ENCODE assay signal across 14 mouse cellular contexts in genomic region chr4:66055690-66056089, GRCm38 (mm10).
"Had no signal": no experiment of that assay in that cellular context is flagged by ENCODE, and none has a peak within 500 bp of the region (broad histone marks: within the 10 kb centered on the region; RNA-seq: fewer than 3 reads in every experiment).

No protein-coding gene starts in this region.

- DNase-seq: kidney, postnatal 14 days; lung, embryonic 14.5 days; lung, postnatal 10 days; lung, postnatal 4 days; midbrain, embryonic 14.5 days; right cerebral cortex, postnatal 4 days; spleen, adult 18-20 months; thymus, adult 2 months; thymus, postnatal 25 days had no signal

- H3K4me1 ChIP-seq: limb, embryonic 15.5 days; neural tube, embryonic 15.5 days had no signal

- H3K36me3 ChIP-seq: limb, embryonic 15.5 days; liver, embryonic 12.5 days; midbrain, embryonic 10.5 days; neural tube, embryonic 15.5 days had no signal

- H3K9me3 ChIP-seq: limb, embryonic 15.5 days; liver, embryonic 12.5 days; midbrain, embryonic 10.5 days; neural tube, embryonic 15.5 days had no signal

- ATAC-seq: liver, embryonic 12.5 days had no signal

- H3K4me3 ChIP-seq: limb, embryonic 15.5 days; liver, embryonic 12.5 days; midbrain, embryonic 10.5 days; myocyte; neural tube, embryonic 15.5 days had no signal

- H3K27me3 ChIP-seq: limb, embryonic 15.5 days; liver, embryonic 12.5 days; neural tube, embryonic 15.5 days had no signal

- H3K27ac ChIP-seq: limb, embryonic 15.5 days; liver, embryonic 12.5 days; midbrain, embryonic 10.5 days; neural tube, embryonic 15.5 days had no signal

- H3K4me2 ChIP-seq: limb, embryonic 15.5 days; liver, embryonic 12.5 days; lung, embryonic 14.5 days; neural tube, embryonic 15.5 days had no signal

- H3K9ac ChIP-seq: limb, embryonic 15.5 days; liver, embryonic 12.5 days; lung, embryonic 14.5 days; neural tube, embryonic 15.5 days had no signal
